Mouse (Mus musculus) cerebellum, postnatal 4 days (tissue): ENCODE results near the gene Large1.
A peak's percentile ranks its signal among the peaks of the same experiment; 100 is the strongest.
"Not testable (repeated sequence)": the region's sequence is repeated elsewhere in the genome, so short reads cannot be mapped to it uniquely, and the experiment has no call there.

Experiments used
- DNase-seq, 2 experiments: peaks; one replicate each; pipeline ENCODE4 v3.0.0; 2022; ENCODE audit warnings: low spot score in 2 of 2, mixed read lengths in 1 of 2

Large1 gene

GRCm38 (mm10) chr8:73353108-73353793, at the start of gene Large1:
Gene Large1, minus strand, starts transcription at chr8:73353540.
- peak; percentile 93 to 96 for DNase-seq

- no peak for DNase-seq
Observed at GRCm38 (mm10) chr8:73400343-73400742, 47.0 kb upstream of the Large1 start.

GRCm38 (mm10) chr8:73373001-73373400, 19.7 kb upstream of the Large1 start:
- DNase-seq, result not testable (repeated sequence)

- DNase-seq, result peak in 1 of 2 experiments; percentile 71
Observed at GRCm38 (mm10) chr8:73355979-73356378, 2.6 kb upstream of the Large1 start.

- peak; percentile 32 to 58 for DNase-seq
Observed at GRCm38 (mm10) chr8:73354201-73354881, 1.0 kb upstream of the Large1 start.

- no peak for DNase-seq
Observed at GRCm38 (mm10) chr8:73353794-73354179, 447 bp upstream of the Large1 start.

GRCm38 (mm10) chr8:73352301-73353107, 836 bp downstream of the Large1 start:
- DNase-seq, result peak in 1 of 2 experiments; percentile 56

- no peak for DNase-seq
Observed at GRCm38 (mm10) chr8:73350366-73350765, 3.0 kb downstream of the Large1 start.

GRCm38 (mm10) chr8:73342761-73343395, 10.5 kb downstream of the Large1 start:
- no peak for DNase-seq

- no peak for DNase-seq
Observed at GRCm38 (mm10) chr8:73336845-73337244, 16.5 kb downstream of the Large1 start.

GRCm38 (mm10) chr8:73329131-73329530, 24.2 kb downstream of the Large1 start:
- DNase-seq, result no peak

- no peak for DNase-seq
Observed at GRCm38 (mm10) chr8:73328056-73328455, 25.3 kb downstream of the Large1 start.

GRCm38 (mm10) chr8:73324667-73325066, 28.7 kb downstream of the Large1 start:
- DNase-seq, result peak in 1 of 2 experiments; percentile 1

GRCm38 (mm10) chr8:73323591-73323990, 29.7 kb downstream of the Large1 start:
- DNase-seq, result no peak

- DNase-seq, result not testable (repeated sequence)
Observed at GRCm38 (mm10) chr8:73319500-73319899, 33.8 kb downstream of the Large1 start.

- DNase-seq, result no peak
Observed at GRCm38 (mm10) chr8:73313911-73314310, 39.4 kb downstream of the Large1 start.

GRCm38 (mm10) chr8:73312714-73313607, 40.4 kb downstream of the Large1 start:
- DNase-seq, result no peak

- no peak for DNase-seq
Observed at GRCm38 (mm10) chr8:73310471-73310870, 42.9 kb downstream of the Large1 start.

GRCm38 (mm10) chr8:73310036-73310435, 43.3 kb downstream of the Large1 start:
- DNase-seq, result no peak

- DNase-seq, result no peak
Observed at GRCm38 (mm10) chr8:73303907-73304306, 49.4 kb downstream of the Large1 start.

- DNase-seq, result no peak
Observed at GRCm38 (mm10) chr8:73302947-73303346, 50.4 kb downstream of the Large1 start.
